Comparison of ENCODE assay signal across 8 mouse cellular contexts in genomic region chrX:44789036-44789760, GRCm38 (mm10). TPM values are rescaled to one million over a fixed set of nuclear protein-coding genes. Genes with fewer than 3 reads are reported as not detected.
DNase-seq lines count a peak whose midpoint lies in the region; ATAC-seq lines count a peak whose summit lies in the region.

No protein-coding gene starts in this region.

- peak; percentile 57; the same call in 1 of the 2 replicates for ATAC-seq in kidney, embryonic 14.5 days (ENCODE audit: low FRiP score, low TSS enrichment)
- ATAC-seq in forebrain, embryonic 13.5 days = peak; percentile 45
- peak; percentile 61 for ATAC-seq in neural tube, embryonic 14.5 days (ENCODE audit: low read depth)

- DNase-seq in kidney, adult 9 months = no peak
- DNase-seq in cerebellum, adult 11 months = peak; percentile 31
- peak; percentile 2 to 5 for DNase-seq in left cerebral cortex, adult 8-10 months (ENCODE audit: low spot score in 2 of 2)
- no peak for DNase-seq in urinary bladder, adult 18-20 months (ENCODE audit: low spot score in 2 of 2)
- DNase-seq in kidney, adult 11 months = no peak

- H3K9ac ChIP-seq in kidney, embryonic 14.5 days (ENCODE audit: low read depth, low read length) = peak overlapping the region; percentile 58
- peak overlapping the region; percentile 64 for H3K9ac ChIP-seq in forebrain, embryonic 13.5 days
- H3K9ac ChIP-seq in neural tube, embryonic 14.5 days (replicated peaks; ENCODE audit: low read depth, low read length) = peak overlapping the region; percentile 63

- no peaks in the 10 kb centered on the region for H3K36me3 ChIP-seq in kidney, embryonic 14.5 days (ENCODE audit: control insufficient read depth, insufficient read depth, low read length)
- H3K36me3 ChIP-seq in forebrain, embryonic 13.5 days (ENCODE audit: poor library complexity, severe bottlenecking) = no peaks in the 10 kb centered on the region
- H3K36me3 ChIP-seq in neural tube, embryonic 14.5 days (ENCODE audit: control insufficient read depth, insufficient read depth, low read length) = no peaks in the 10 kb centered on the region

- H3K4me1 ChIP-seq in kidney, embryonic 14.5 days (ENCODE audit: control insufficient read depth, insufficient read depth, low read length) = no peaks in the 10 kb centered on the region
- H3K4me1 ChIP-seq in forebrain, embryonic 13.5 days = no peaks in the 10 kb centered on the region
- H3K4me1 ChIP-seq in neural tube, embryonic 14.5 days (ENCODE audit: control insufficient read depth, insufficient read depth, low read length) = no peaks in the 10 kb centered on the region

- H3K4me3 ChIP-seq in kidney, embryonic 14.5 days (ENCODE audit: low read length) = peak overlapping the region; percentile 42
- peak overlapping the region; percentile 48 for H3K4me3 ChIP-seq in forebrain, embryonic 13.5 days
- H3K4me3 ChIP-seq in neural tube, embryonic 14.5 days (ENCODE audit: low read depth, low read length) = peak overlapping the region; percentile 48

- 45% methylated on average over 36 of the region's 36 CpGs for whole genome bisulfite sequencing in kidney, embryonic 14.5 days
- WGBS in forebrain, embryonic 13.5 days = 32% methylated on average over 32 of the region's 36 CpGs
- 27% methylated on average over 36 of the region's 36 CpGs for WGBS in neural tube, embryonic 14.5 days

- peak overlapping the region; percentile 67 for H3K4me2 ChIP-seq in kidney, embryonic 14.5 days (replicated peaks; ENCODE audit: low read depth, low read length)
- peak overlapping the region; percentile 66 for H3K4me2 ChIP-seq in forebrain, embryonic 13.5 days
- peak overlapping the region; percentile 66 for H3K4me2 ChIP-seq in neural tube, embryonic 14.5 days (ENCODE audit: low read depth, low read length)

- no peaks in the 10 kb centered on the region for H3K9me3 ChIP-seq in kidney, embryonic 14.5 days (ENCODE audit: control insufficient read depth, low read length)
- H3K9me3 ChIP-seq in forebrain, embryonic 13.5 days (replicated peaks) = no peaks in the 10 kb centered on the region
- no peaks in the 10 kb centered on the region for H3K9me3 ChIP-seq in neural tube, embryonic 14.5 days (ENCODE audit: control insufficient read depth, low read length)

- no peak overlapping the region for H3K27ac ChIP-seq in kidney, embryonic 14.5 days (ENCODE audit: low read depth, low read length)
- H3K27ac ChIP-seq in forebrain, embryonic 13.5 days = no peak overlapping the region
- no peak overlapping the region for H3K27ac ChIP-seq in neural tube, embryonic 14.5 days (ENCODE audit: low read depth, low read length)

- H3K27me3 ChIP-seq in kidney, embryonic 14.5 days (ENCODE audit: control insufficient read depth, insufficient read depth, low read length) = no peaks in the 10 kb centered on the region
- H3K27me3 ChIP-seq in forebrain, embryonic 13.5 days = no peaks in the 10 kb centered on the region
- H3K27me3 ChIP-seq in neural tube, embryonic 14.5 days (ENCODE audit: control insufficient read depth, insufficient read depth, low read length) = no peaks in the 10 kb centered on the region

RNA-seq across cellular contexts. Expression of gene Dcaf12l1, which starts 0.8 kb away (rescaled TPM):
- polyA plus RNA-seq in kidney, embryonic 14.5 days (2014; fragmentation: Nextera tagmentation; extraction: Ambion mirVana) = 5.3 and 5.5 TPM in 2 replicates
- polyA plus RNA-seq in forebrain, embryonic 13.5 days (2015; fragmentation: Nextera tagmentation; extraction: Ambion mirVana) = 6.4 and 7.5 TPM in 2 replicates
- total RNA-seq in left cerebral cortex, adult 8-10 months (2022) = 10 to 100 TPM; 38.3 to 45.2 (median 41.0) TPM
- polyA plus RNA-seq in neural tube, embryonic 14.5 days (2014; fragmentation: Nextera tagmentation; extraction: Ambion mirVana) = 9.5 and 12.3 TPM in 2 replicates

Comparison
In these comparisons a context has a peak if more than half of its experiments do, and no peak if none do; other contexts are left out.
1. DNase-seq: peak in cerebellum, adult 11 months (single experiment) and left cerebral cortex, adult 8-10 months (2 of 2); none in kidney, adult 9 months (single experiment), urinary bladder, adult 18-20 months (0 of 2) and kidney, adult 11 months (single experiment).
2. Peak in every context shown above with its lines, with median percentiles within 50 percentile points of each other: ATAC-seq, H3K4me2 ChIP-seq, H3K4me3 ChIP-seq and H3K9ac ChIP-seq.